Mouse (Mus musculus): ENCODE data around the gene Flad1.

The Flad1 gene

DNA sequence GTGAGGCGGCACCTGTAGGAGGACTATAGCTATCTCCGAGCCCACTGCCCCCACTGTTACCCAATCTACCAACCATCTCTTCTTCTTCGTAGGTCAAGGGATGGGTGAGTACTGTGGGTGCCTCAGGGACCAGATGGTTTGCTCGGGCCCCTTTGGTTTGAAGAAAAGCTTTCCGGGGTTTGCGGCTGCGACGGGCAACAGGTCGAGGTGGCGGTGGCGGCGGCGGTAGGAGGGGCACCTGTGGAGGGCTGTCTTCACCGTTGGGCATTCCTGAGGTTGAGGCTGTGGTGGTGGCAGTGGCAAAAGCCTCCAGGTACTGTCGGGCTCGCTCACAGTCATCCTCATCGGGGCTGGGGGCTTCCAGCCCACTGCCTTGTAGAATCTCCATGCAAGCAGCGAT is 31.0 kb downstream of the Flad1 start:
- DNase-seq: no peak

DNA sequence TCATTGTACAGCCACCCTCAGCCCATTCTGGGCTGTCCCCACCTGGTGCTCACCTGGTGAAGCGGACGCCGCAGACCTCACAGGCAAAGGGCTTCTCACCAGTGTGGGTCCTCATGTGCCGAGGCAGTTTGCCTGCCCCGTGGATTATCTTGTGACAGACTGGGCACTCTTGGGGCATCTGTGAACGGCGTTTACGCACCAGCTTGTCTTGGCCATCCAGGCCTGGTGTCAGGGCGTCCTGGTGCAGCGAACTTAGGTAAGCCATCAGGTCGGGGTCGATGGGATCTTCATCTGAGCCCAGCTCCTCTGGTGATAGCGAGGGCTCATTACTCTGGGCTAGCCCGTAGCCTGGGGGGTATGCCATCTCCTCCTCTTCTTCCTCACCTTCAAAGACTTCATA is 31.4 kb downstream of the Flad1 start:
- DNase-seq: no peak

DNA sequence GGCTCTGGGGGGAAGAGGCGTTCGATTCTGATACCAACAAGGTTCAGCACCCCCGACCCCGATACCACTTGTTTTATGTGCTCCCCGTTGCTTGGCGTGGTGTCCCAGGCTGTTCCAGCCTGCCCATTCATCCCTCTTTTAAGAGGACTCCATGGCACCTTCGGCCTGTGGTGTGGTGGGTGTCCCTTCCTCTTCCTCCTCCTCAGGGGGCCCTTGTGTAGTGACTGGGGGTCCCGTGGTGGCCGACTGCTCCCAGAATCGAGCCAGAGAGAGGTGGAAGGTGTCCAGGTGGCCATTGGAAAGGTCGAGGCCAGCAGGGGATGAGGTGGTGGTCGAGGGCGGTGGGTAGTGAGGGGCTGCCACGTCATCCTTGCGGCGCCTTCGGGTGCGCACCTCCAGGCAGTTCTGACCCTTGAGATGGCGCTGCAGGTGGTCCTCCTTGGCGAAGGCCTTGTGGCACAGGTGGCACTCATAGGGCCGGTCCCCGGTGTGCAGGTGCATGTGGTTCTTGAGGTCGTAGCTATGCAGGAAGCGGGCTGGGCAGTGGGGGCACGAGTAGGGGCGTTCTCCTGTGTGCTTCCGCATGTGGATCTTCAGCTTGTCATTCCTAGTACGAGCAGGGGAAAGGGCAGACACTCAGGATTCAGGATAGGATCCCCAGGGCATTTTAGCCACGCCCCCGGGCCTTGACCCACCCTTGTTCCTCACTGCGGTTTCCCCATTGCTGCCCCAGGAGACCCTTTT is 32.1 kb downstream of the Flad1 start:
- DNase-seq: no peak

GRCm38 (mm10) chr3:89378394-89379067 is 33.1 kb downstream of the Flad1 start:
- peak in 1 of 2 experiments; percentile 69 for DNase-seq

GRCm38 (mm10) chr3:89377831-89378230 is 33.8 kb downstream of the Flad1 start:
- no peak for DNase-seq

GRCm38 (mm10) chr3:89373581-89374231 is 38.0 kb downstream of the Flad1 start:
- no peak for DNase-seq

DNA sequence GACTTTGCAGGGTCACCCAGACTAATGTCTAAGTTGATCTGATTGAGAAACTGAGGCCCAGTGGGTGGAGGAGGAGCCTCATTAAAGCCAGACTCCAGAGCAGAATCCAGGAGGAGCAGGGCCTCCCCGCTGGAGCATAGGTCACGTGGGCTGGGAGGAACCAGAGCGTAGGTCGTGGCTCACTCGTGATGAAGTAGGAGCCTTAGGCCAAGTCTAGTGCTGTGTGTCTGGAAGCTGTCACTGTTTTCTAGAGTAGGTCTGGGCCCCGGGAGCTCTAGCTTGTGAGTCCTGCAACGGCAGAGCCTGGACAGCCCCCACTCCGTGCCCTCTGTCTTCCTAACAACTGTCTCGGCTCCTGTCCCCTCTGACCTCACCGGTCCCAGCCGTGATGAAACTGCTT is 44.3 kb downstream of the Flad1 start:
- DNase-seq: no peak

GRCm38 (mm10) chr3:89365486-89366414 is 45.9 kb downstream of the Flad1 start:
- no peak for DNase-seq

- no peak for DNase-seq
Measured at GRCm38 (mm10) chr3:89365153-89365485, 46.6 kb downstream of the Flad1 start, which contains the start of gene Dcst1. Gene Dcst1 (minus strand): TSS chr3:89365253.

GRCm38 (mm10) chr3:89364631-89365030 is 47.0 kb downstream of the Flad1 start:
- no peak for DNase-seq

DNA sequence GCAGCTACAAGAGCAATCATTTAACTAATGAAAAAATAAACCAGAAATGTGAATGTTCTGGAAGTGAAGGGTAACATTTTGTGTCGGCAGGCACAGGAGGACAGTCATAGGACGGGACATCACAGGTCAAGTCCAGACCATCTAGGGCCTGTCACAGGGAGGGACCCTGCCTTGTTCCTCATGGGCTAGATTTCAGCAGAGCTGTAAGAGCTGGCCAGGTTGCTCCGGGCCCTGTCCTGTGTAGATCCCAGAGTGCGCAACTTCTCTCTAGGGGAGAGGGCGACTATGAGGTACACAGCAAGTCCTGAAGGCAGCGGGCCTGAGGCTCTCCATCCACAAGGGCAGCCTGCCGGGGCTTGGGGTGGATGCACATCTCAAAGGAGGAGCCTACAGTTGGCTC is 50.0 kb downstream of the Flad1 start, which contains the start of gene Dcst2:
Gene Dcst2 (plus strand): TSS at position 301 of the 400 bp plus-strand sequence.
- DNase-seq: no peak

GRCm38 (mm10) chr3:89360237-89360636 is 51.4 kb downstream of the Flad1 start:
- DNase-seq: no peak

DNA sequence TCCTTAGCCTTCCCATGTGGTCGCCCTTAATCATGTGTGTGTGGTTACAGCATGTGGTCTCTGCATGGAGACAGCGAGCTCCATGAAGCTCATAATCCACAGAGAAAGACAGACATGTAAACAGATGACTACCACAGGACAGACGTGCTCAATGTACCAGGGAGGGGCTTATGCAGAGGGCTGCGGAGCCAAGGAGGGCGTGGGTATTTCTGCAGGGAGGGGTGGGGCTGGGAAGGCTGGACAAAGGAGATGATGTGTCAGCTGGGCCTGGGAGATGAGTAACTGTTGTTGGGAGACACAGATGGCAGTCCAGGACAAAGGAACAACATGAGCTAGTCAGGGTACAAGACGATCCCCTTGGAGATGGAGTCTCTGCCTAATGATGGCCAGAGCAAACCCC is 52.0 kb downstream of the Flad1 start:
- no peak for DNase-seq

- no peak for DNase-seq
Measured at GRCm38 (mm10) chr3:89356029-89356428, 55.6 kb downstream of the Flad1 start.

- DNase-seq: peak; percentile 65 to 70
Measured at GRCm38 (mm10) chr3:89355512-89355902, 56.2 kb downstream of the Flad1 start.

DNA sequence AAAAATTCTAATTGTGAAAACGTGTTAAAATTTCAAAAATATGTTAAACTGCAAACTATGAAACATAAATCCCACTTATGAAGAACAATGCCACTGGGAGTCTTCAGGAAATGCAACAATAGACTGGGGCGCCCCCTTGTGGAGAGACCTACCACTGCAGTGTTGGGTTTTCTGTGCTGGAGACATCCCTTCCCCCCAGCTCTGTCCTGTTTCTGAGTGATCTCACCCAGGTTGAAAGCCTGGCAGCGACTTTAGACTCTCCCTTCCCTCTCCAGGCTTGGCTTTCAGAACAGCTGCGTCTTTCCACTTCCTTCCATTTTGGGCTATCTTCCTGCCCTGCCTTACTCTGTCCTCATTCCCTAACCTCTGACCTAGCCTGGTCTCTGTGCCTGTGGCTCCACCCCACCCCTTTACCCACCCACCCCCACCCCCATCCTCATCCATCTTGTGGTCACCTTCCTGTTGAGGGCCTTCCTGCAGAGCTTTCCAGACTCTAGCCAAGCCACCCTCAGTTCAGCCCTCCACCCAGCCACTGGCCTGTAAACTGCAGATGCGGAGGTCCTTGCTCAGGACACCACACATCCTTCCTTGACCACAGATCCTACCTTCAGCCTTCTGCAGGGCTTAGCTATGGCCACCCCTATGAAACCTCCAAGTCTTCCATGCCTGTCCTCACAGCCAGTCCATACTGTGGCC is 56.7 kb downstream of the Flad1 start:
- peak; percentile 85 to 94 for DNase-seq

DNA sequence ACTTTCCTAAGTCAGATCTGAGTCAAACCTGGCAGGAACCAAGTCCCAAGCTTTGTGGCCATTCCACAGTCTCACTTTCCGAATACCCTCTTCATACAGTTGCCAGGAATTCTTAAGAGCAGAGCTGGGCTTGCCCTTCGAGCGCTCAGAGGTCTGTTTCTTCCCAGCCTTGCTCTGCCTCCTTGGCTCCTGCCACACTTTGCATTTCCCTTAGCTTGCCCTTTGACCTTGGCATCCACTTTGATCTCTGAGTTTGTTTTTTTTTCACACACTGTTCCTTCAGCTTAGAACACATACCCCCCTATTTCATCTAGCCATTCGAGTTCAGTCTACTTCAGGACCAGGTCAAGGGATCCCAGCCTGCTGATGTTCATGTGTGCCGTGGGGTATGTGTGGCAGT is 60.4 kb downstream of the Flad1 start:
- DNase-seq: peak; percentile 65 to 66
